Mouse (Mus musculus) MEL (cell line): ENCODE data around the gene Arrb1.

Source experiments
- GATA1 ChIP-seq: IDR thresholded peaks from 2 replicates; pipeline ENCODE4 v1.6.1; 2011; ENCODE audit warnings: low read depth, low read length, improper control_type of control experiment
- HCFC1 ChIP-seq: IDR thresholded peaks from 2 replicates; pipeline ENCODE4 v1.6.1; 2012; ENCODE audit warnings: low read depth, mild to moderate bottlenecking, inconsistent platforms, low read length, improper control_type of control experiment, moderate library complexity

DNA sequence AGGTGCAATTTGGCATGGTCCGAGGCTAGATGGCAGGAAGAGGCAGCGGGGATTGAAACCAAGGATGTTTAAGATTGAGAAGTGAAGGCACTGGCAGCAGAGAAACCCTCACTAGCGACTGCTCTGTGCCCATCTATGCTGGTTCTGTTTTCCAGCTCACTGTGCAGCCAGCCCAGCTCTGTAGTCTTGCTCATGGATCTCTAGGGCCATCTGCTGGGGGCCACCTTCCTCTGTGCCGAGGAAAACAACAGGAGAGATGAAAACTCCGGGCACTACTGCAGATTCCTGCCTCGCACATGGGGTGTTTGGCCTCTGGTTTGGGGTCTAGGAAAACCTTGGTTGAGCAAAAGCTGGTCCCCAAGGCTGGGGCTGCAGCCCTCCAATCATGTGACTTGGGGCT lies 20.6 kb downstream of the Arrb1 start:
- TF ChIP-seq GATA1 = no peak
- TF ChIP-seq HCFC1 = no peak
